Mouse (Mus musculus) lung, adult 10 weeks (tissue): ENCODE measurements around the gene Tmem202. TPM values are rescaled to one million over a fixed set of nuclear protein-coding genes. Genes with fewer than 3 reads are reported as not detected.

ENCODE experiments used
- polyA plus RNA-seq: library from polyadenylated mRNA; stranded (reverse); fragments of 350-450 nt; fragmentation: Illumina TruSeq; extraction: RNeasy Lipid Tissue Mini Kit (QIAGEN cat#74804); gene quantifications from one replicate; pipeline ENCODE4 v1.2.3, GENCODE M21; 2014; ENCODE audit warnings: low read depth, low replicate concordance; ENCODE audit not compliant: insufficient read depth

Tmem202 gene
- polyA plus RNA-seq: 1.0 TPM

GRCm38 (mm10) chr9:59539441-59540137 is at the start of gene Tmem202, which contains the start of gene Hexa:
Gene Tmem202, minus strand, starts transcription at chr9:59539847.
Gene Hexa, plus strand, starts transcription at chr9:59539540.

GRCm38 (mm10) chr9:59577844-59578504 is 38.3 kb upstream of the Tmem202 start, which contains the start of gene Celf6:
Gene Celf6, plus strand, starts transcription at chr9:59577917.

GRCm38 (mm10) chr9:59486549-59487065 is 53.0 kb downstream of the Tmem202 start, which contains the start of gene Arih1:
Gene Arih1, minus strand, starts transcription at chr9:59486618.

Other genes with a start within 250 kb of the Tmem202 start
- 13.1 TPM for gene Adpgk, start 248.3 kb downstream of the Tmem202 start, polyA plus RNA-seq
- 6.7 TPM for gene Bbs4, start 186.3 kb downstream of the Tmem202 start, polyA plus RNA-seq
- gene Arih1, start 53.2 kb downstream of the Tmem202 start, polyA plus RNA-seq: 16.2 TPM
- 88.5 TPM for gene Hexa, start 307 bp downstream of the Tmem202 start, polyA plus RNA-seq
- not detected for gene Celf6, start 38.1 kb upstream of the Tmem202 start, polyA plus RNA-seq
- gene Parp6, start 77.4 kb upstream of the Tmem202 start, polyA plus RNA-seq: 19.7 TPM
- 196 TPM for gene Pkm, start 116.5 kb upstream of the Tmem202 start, polyA plus RNA-seq
- 34.4 TPM for gene Gramd2, start 140.3 kb upstream of the Tmem202 start, polyA plus RNA-seq
- gene Senp8, start 210.9 kb upstream of the Tmem202 start, polyA plus RNA-seq: 3.2 TPM
- 3.3 TPM for gene Myo9a, start 211.0 kb upstream of the Tmem202 start, polyA plus RNA-seq